Mouse (Mus musculus) intestine, embryonic 14.5 days (tissue): ENCODE measurements around the gene Lrrc28. TPM values are rescaled to one million over a fixed set of nuclear protein-coding genes. Genes with fewer than 3 reads are reported as not detected.

ENCODE experiments used
- ATAC-seq: fragments of 200-750 bp; cut with Nextera tagmentation; replicated peaks from 2 replicates; pipeline ENCODE4 v1.8.0; 2017; ENCODE audit warnings: low read depth, moderate number of reproducible peaks, moderate TSS enrichment, moderate library complexity; ENCODE audit not compliant: low FRiP score, low TSS enrichment
- DNase-seq: peaks from one replicate; pipeline ENCODE4 v3.0.0-alpha.2; 2018; ENCODE audit warnings: low spot score
- H3K27ac ChIP-seq: fragments of 300-500 bp; sonication (generic); 2 replicates; pipeline ENCODE4 v1.5.1; 2014; ENCODE audit warnings: low read depth, mild to moderate bottlenecking, control low read depth
- H3K27me3 ChIP-seq: fragments of 300-500 bp; sonication (generic); replicated peaks from 2 replicates; pipeline ENCODE4 v1.6.1; 2014; ENCODE audit warnings: low read length, control low read depth; ENCODE audit not compliant: control insufficient read depth, insufficient read depth
- H3K36me3 ChIP-seq: fragments of 300-500 bp; sonication (generic); 2 replicates; pipeline ENCODE4 v1.6.1; 2014; ENCODE audit warnings: low read length, control low read depth; ENCODE audit not compliant: control insufficient read depth, insufficient read depth
- H3K4me1 ChIP-seq: fragments of 300-500 bp; sonication (generic); replicated peaks from 2 replicates; pipeline ENCODE4 v1.6.1; 2014; ENCODE audit warnings: low read length, control low read depth, mixed read lengths; ENCODE audit not compliant: control insufficient read depth, insufficient read depth
- H3K4me2 ChIP-seq: fragments of 300-500 bp; sonication (generic); 2 replicates; pipeline ENCODE4 v1.6.1; 2014; ENCODE audit warnings: low read length
- H3K4me3 ChIP-seq: fragments of 300-500 bp; sonication (generic); 2 replicates; pipeline ENCODE4 v1.5.1; 2014; ENCODE audit warnings: low read depth, low read length, control low read depth, mixed read lengths
- H3K9ac ChIP-seq: fragments of 300-500 bp; sonication (generic); 2 replicates; pipeline ENCODE4 v1.6.1; 2014; ENCODE audit warnings: mild to moderate bottlenecking, low read length
- H3K9me3 ChIP-seq: fragments of 300-500 bp; sonication (generic); 2 replicates; pipeline ENCODE4 v1.6.1; 2016; ENCODE audit warnings: low read length, control low read depth; ENCODE audit not compliant: control insufficient read depth
- WGBS: fragments of 180-500 bp; shearing (Covaris S2); extraction: QIAGEN DNeasy Blood & Tissue Kit; methylation state at CpG from one replicate; pipeline ENCODE4 v1.1.7; 2014; 5-methylcytosine and 5-hydroxymethylcytosine counted together
- polyA plus RNA-seq: library from polyadenylated mRNA; unstranded; fragments of >200 nt; fragmentation: Nextera tagmentation; extraction: Ambion mirVana; gene quantifications from 2 replicates; pipeline ENCODE4 v1.2.1, GENCODE M21; 2014

Gene Lrrc28
- polyA plus RNA-seq, 1 experiment from 2014 or later = 12.4 TPM

DNA sequence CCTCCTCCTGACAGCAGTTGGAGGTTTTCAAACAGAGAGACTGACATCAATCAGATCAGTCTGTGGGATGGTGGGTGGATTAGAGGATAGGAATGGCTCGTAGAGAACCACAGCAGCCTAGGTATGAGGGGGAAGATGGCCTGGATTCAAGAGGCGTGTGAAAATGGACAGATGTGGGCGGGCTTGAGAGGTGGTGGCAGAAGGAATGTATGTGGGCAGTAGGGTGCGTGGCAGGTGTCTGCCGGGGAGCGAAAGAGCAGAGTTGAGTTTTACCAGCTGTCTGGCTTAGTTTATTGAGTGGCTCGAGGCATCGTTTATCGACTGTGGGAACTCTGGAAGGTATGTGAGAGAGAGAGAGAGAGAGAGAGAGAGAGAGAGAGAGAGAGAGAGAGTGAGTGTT, 36.0 kb upstream of the Lrrc28 start:
- Histone ChIP-seq H3K4me2 (no peak overlapping the region), H3K9me3 (0 out of 2 replicates have a peak, but pooled peaks cover 2% of the 10 kb centered on the region), H3K9ac (no peak overlapping the region), H3K27me3 (no peaks in the 10 kb centered on the region), H3K4me1 (no peaks in the 10 kb centered on the region), H3K36me3 (peaks cover 34% of the 10 kb centered on the region), H3K4me3 (no peak overlapping the region), H3K27ac (no peak overlapping the region)
- DNase-seq = no peak
- 51% methylated on average over 9 of the region's 9 CpGs for WGBS
- ATAC-seq = no peak

GRCm38 (mm10) chr7:67678878-67679499, 33.9 kb upstream of the Lrrc28 start:
- DNase-seq (no peak), ATAC-seq (peak; percentile 59; the same call in 1 of the 2 replicates)
- Histone ChIP-seq H3K9ac (no peak overlapping the region), H3K4me1 (no peaks in the 10 kb centered on the region), H3K27ac (no peak overlapping the region), H3K9me3 (no peaks in the 10 kb centered on the region), H3K4me3 (no peak overlapping the region), H3K27me3 (no peaks in the 10 kb centered on the region), H3K36me3 (peaks cover 25% of the 10 kb centered on the region), H3K4me2 (no peak overlapping the region)
- 67% methylated on average over 16 of the region's 16 CpGs for WGBS

GRCm38 (mm10) chr7:67673656-67674055, 28.6 kb upstream of the Lrrc28 start:
- peaks cover 2% of the 10 kb centered on the region; the same call in 1 of the 2 replicates for H3K9me3 ChIP-seq
- no peak overlapping the region for H3K4me2 ChIP-seq
- H3K9ac ChIP-seq = no peak overlapping the region
- H3K27ac ChIP-seq = no peak overlapping the region
- H3K27me3 ChIP-seq = no peaks in the 10 kb centered on the region
- 82% methylated on average over 5 of the region's 5 CpGs for WGBS
- DNase-seq = no peak
- peaks cover 18% of the 10 kb centered on the region for H3K36me3 ChIP-seq
- ATAC-seq = no peak
- H3K4me3 ChIP-seq = no peak overlapping the region
- H3K4me1 ChIP-seq = no peaks in the 10 kb centered on the region

DNA sequence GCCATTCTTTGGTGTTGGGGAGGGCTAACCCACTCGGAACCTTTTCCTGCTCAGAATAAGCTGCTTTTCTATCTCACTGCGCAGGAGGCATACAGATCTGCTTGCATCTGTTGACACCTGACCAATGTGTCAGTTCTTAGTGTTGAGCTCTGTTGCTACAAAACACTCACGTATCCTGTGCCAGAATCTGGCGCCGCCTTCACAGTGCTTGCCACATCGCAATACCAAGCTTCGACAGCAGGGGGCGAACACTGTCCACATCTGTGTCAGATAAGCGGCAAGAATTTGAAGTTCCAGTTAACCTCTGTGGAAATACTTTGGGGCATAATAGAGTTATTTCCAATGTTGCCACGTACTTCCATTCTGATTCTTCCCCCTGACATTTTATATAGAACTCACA, 27.6 kb upstream of the Lrrc28 start:
- Histone ChIP-seq H3K36me3 (peaks cover 26% of the 10 kb centered on the region), H3K27me3 (no peaks in the 10 kb centered on the region), H3K9ac (no peak overlapping the region), H3K9me3 (peaks cover 2% of the 10 kb centered on the region; the same call in 1 of the 2 replicates), H3K4me1 (no peaks in the 10 kb centered on the region), H3K4me2 (no peak overlapping the region), H3K27ac (no peak overlapping the region), H3K4me3 (no peak overlapping the region)
- ATAC-seq (peak; percentile 54; the same call in 1 of the 2 replicates), DNase-seq (peak; percentile 99)
- 14% methylated on average over 10 of the region's 10 CpGs for WGBS

DNA sequence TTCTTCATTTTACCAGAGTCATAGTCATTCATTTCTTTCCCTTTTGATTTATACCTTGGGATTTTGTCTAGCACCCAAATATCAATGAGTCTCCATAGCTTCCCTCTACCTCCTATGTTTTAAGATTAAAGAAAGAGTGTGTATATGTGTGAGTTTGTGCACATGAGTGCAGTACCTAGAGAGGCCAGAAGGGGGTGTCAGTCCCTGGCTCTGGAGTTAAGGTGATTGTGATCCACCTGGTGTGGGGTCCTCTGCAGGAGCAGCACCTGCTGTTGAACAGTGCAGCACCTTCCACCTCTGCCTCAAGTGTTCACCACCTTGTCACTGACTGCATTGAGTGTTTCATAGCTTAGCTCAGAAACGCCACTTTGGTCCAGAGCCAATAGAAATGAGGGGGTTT, 25.9 kb upstream of the Lrrc28 start:
- 97% methylated on average over 1 of the region's 1 CpGs for WGBS
- H3K9ac ChIP-seq = no peak overlapping the region
- ATAC-seq = no peak
- H3K9me3 ChIP-seq = peaks cover 2% of the 10 kb centered on the region; the same call in 1 of the 2 replicates
- no peaks in the 10 kb centered on the region for H3K27me3 ChIP-seq
- H3K4me2 ChIP-seq = no peak overlapping the region
- H3K36me3 ChIP-seq = peaks cover 40% of the 10 kb centered on the region
- DNase-seq = no peak
- H3K27ac ChIP-seq = no peak overlapping the region
- no peak overlapping the region for H3K4me3 ChIP-seq
- H3K4me1 ChIP-seq = no peaks in the 10 kb centered on the region

DNA sequence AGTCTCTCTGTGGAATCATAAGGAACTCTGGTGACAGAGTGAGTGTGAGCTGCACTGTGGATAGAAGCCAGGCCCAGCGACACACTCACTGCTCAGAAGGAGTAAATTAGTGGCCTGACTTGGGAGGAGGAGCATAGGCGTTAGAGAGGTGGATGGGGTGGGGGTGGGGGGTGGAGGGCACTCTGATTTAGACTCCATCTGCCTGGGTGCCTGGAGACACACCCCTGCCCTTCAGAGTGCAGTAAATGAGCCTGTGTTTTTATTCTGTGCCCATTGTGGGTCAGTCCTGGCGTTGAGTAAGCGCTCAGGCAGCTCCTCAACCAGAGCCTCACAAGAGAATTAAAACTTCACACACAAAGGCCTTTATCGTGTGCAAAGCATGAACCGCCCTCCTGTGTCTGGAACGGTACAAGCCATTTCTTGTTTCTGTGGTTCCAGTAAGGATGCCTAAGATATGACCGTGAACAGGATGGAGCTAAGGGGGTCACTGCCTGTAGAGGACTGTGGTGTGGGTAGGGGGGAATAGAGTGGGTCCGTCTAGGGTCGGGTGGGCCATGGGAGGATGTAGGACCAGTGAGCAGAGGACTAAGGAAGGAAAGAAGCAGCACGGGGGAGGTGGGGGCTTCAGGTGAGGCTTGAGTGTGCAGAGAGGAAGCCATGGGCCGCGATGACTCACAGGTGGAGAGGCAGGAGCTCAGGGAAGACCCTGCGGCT, 19.1 kb upstream of the Lrrc28 start:
- H3K9ac ChIP-seq = no peak overlapping the region
- H3K4me3 ChIP-seq = no peak overlapping the region
- no peaks in the 10 kb centered on the region for H3K27me3 ChIP-seq
- H3K36me3 ChIP-seq = peaks cover 29% of the 10 kb centered on the region
- DNase-seq (no peak), ATAC-seq (no peak)
- H3K27ac ChIP-seq = no peak overlapping the region
- no peaks in the 10 kb centered on the region for H3K9me3 ChIP-seq
- WGBS = 79% methylated on average over 14 of the region's 14 CpGs
- H3K4me1 ChIP-seq = no peaks in the 10 kb centered on the region; the same call in 1 of the 2 replicates
- no peak overlapping the region for H3K4me2 ChIP-seq

GRCm38 (mm10) chr7:67662424-67662823, 17.4 kb upstream of the Lrrc28 start:
- no peaks in the 10 kb centered on the region for H3K27me3 ChIP-seq
- H3K4me3 ChIP-seq = no peak overlapping the region
- peaks cover 3% of the 10 kb centered on the region; the same call in 1 of the 2 replicates for H3K4me1 ChIP-seq
- H3K4me2 ChIP-seq = no peak overlapping the region
- peaks cover 20% of the 10 kb centered on the region for H3K36me3 ChIP-seq
- no peak for DNase-seq
- no peak overlapping the region for H3K9ac ChIP-seq
- no peak for ATAC-seq
- H3K9me3 ChIP-seq = no peaks in the 10 kb centered on the region
- 76% methylated on average over 5 of the region's 5 CpGs for WGBS
- no peak overlapping the region for H3K27ac ChIP-seq

GRCm38 (mm10) chr7:67658110-67658509, 13.0 kb upstream of the Lrrc28 start:
- Histone ChIP-seq H3K27me3 (no peaks in the 10 kb centered on the region), H3K9ac (no peak overlapping the region), H3K4me1 (peaks cover 10% of the 10 kb centered on the region; the same call in 1 of the 2 replicates), H3K36me3 (0 out of 2 replicates have a peak, but pooled peaks cover 3% of the 10 kb centered on the region), H3K9me3 (no peaks in the 10 kb centered on the region), H3K4me2 (no peak overlapping the region), H3K27ac (no peak overlapping the region), H3K4me3 (no peak overlapping the region)
- no peak for DNase-seq
- WGBS = 80% methylated on average over 4 of the region's 4 CpGs
- ATAC-seq = no peak
